Comparison of ENCODE assay signal across 25 mouse cellular contexts in genomic region chr6:3548959-3549358, GRCm38 (mm10). TPM values are rescaled to one million over a fixed set of nuclear protein-coding genes. Genes with fewer than 3 reads are reported as not detected.
DNase-seq lines count a peak whose midpoint lies in the region; ATAC-seq lines count a peak whose summit lies in the region.
"Had no signal": no experiment of that assay in that cellular context is flagged by ENCODE, and none has a peak within 500 bp of the region (broad histone marks: within the 10 kb centered on the region; RNA-seq: fewer than 3 reads in every experiment).

No protein-coding gene starts in this region.

- no peaks in the 10 kb centered on the region for H3K4me1 ChIP-seq in forebrain, embryonic 13.5 days
- no peaks in the 10 kb centered on the region for H3K4me1 ChIP-seq in forebrain, embryonic 11.5 days (replicated peaks; ENCODE audit: control insufficient read depth, insufficient read depth, low read length)
- H3K4me1 ChIP-seq in liver, embryonic 11.5 days (replicated peaks; ENCODE audit: control insufficient read depth, insufficient read depth, low read length) = no peaks in the 10 kb centered on the region
- peaks cover 7% of the 10 kb centered on the region; the same call in 1 of the 2 replicates for H3K4me1 ChIP-seq in liver, embryonic 12.5 days
- no peaks in the 10 kb centered on the region for H3K4me1 ChIP-seq in midbrain, embryonic 15.5 days
- H3K4me1 ChIP-seq in midbrain, embryonic 11.5 days (ENCODE audit: control insufficient read depth, insufficient read depth, low read length) = no peaks in the 10 kb centered on the region
- H3K4me1 ChIP-seq: embryonic facial prominence, embryonic 12.5 days; heart, embryonic 15.5 days; hindbrain, embryonic 13.5 days had no signal

- H3K4me3 ChIP-seq in forebrain, embryonic 13.5 days = no peak overlapping the region
- H3K4me3 ChIP-seq in forebrain, embryonic 11.5 days (ENCODE audit: low read depth, low read length) = no peak overlapping the region
- no peak overlapping the region for H3K4me3 ChIP-seq in liver, embryonic 11.5 days (ENCODE audit: low read depth, low read length)
- H3K4me3 ChIP-seq in liver, embryonic 12.5 days = no peak overlapping the region
- H3K4me3 ChIP-seq in midbrain, embryonic 15.5 days = no peak overlapping the region
- H3K4me3 ChIP-seq in midbrain, embryonic 11.5 days (ENCODE audit: low read depth, low read length) = no peak overlapping the region
- H3K4me3 ChIP-seq: embryonic facial prominence, embryonic 12.5 days; heart, embryonic 15.5 days; hindbrain, embryonic 13.5 days had no signal

- no peak for DNase-seq in forebrain, embryonic 11.5 days (ENCODE audit: low spot score)
- no peak for DNase-seq in liver, embryonic 11.5 days (ENCODE audit: low spot score)
- no peak for DNase-seq in midbrain, embryonic 11.5 days (ENCODE audit: low spot score, missing footprints)
- DNase-seq in right cerebral cortex, postnatal 36 days (ENCODE audit: low spot score in 2 of 2) = no peak
- DNase-seq in testis, postnatal 14 days (ENCODE audit: low spot score) = no peak
- DNase-seq: adrenal gland, adult 2 months; adrenal gland, postnatal 36 days; B cell, adult 2 months; cerebellum, adult 11-12 months; cerebellum, adult 9-10 months; cerebellum, postnatal 25 days; gastrocnemius, postnatal 36 days; heart, adult 11 months; heart, postnatal 14 days had no signal

- no peaks in the 10 kb centered on the region for H3K9me3 ChIP-seq in forebrain, embryonic 13.5 days (replicated peaks)
- no peaks in the 10 kb centered on the region for H3K9me3 ChIP-seq in forebrain, embryonic 11.5 days (ENCODE audit: control insufficient read depth, low read length)
- no peaks in the 10 kb centered on the region for H3K9me3 ChIP-seq in liver, embryonic 11.5 days (ENCODE audit: control insufficient read depth, low read length)
- H3K9me3 ChIP-seq in liver, embryonic 12.5 days (replicated peaks) = no peaks in the 10 kb centered on the region
- H3K9me3 ChIP-seq in midbrain, embryonic 15.5 days = no peaks in the 10 kb centered on the region
- H3K9me3 ChIP-seq in midbrain, embryonic 11.5 days (ENCODE audit: control insufficient read depth, low read length) = no peaks in the 10 kb centered on the region
- H3K9me3 ChIP-seq: embryonic facial prominence, embryonic 12.5 days; G1E; heart, embryonic 15.5 days; hindbrain, embryonic 13.5 days had no signal

- H3K4me2 ChIP-seq in forebrain, embryonic 13.5 days = no peak overlapping the region
- H3K4me2 ChIP-seq in forebrain, embryonic 11.5 days (ENCODE audit: low read depth, low read length, severe bottlenecking) = no peak overlapping the region
- no peak overlapping the region for H3K4me2 ChIP-seq in liver, embryonic 11.5 days
- no peak overlapping the region for H3K4me2 ChIP-seq in liver, embryonic 12.5 days
- no peak overlapping the region for H3K4me2 ChIP-seq in midbrain, embryonic 15.5 days
- no peak overlapping the region for H3K4me2 ChIP-seq in midbrain, embryonic 11.5 days
- H3K4me2 ChIP-seq: embryonic facial prominence, embryonic 12.5 days; heart, embryonic 11.5 days; heart, embryonic 15.5 days; hindbrain, embryonic 13.5 days had no signal

- H3K9ac ChIP-seq in forebrain, embryonic 13.5 days = no peak overlapping the region
- H3K9ac ChIP-seq in forebrain, embryonic 11.5 days (ENCODE audit: low read length) = no peak overlapping the region
- H3K9ac ChIP-seq in liver, embryonic 11.5 days (ENCODE audit: low read depth, low read length) = no peak overlapping the region
- no peak overlapping the region for H3K9ac ChIP-seq in liver, embryonic 12.5 days
- H3K9ac ChIP-seq in midbrain, embryonic 15.5 days = no peak overlapping the region
- H3K9ac ChIP-seq in midbrain, embryonic 11.5 days (ENCODE audit: low read length) = no peak overlapping the region
- H3K9ac ChIP-seq: embryonic facial prominence, embryonic 12.5 days; heart, embryonic 15.5 days; hindbrain, embryonic 13.5 days had no signal

- H3K27ac ChIP-seq in forebrain, embryonic 13.5 days = no peak overlapping the region
- H3K27ac ChIP-seq in forebrain, embryonic 11.5 days (ENCODE audit: low read depth, low read length) = no peak overlapping the region
- no peak overlapping the region for H3K27ac ChIP-seq in liver, embryonic 11.5 days (ENCODE audit: low read depth, low read length)
- H3K27ac ChIP-seq in liver, embryonic 12.5 days = no peak overlapping the region
- no peak overlapping the region for H3K27ac ChIP-seq in midbrain, embryonic 15.5 days
- H3K27ac ChIP-seq in midbrain, embryonic 11.5 days (ENCODE audit: low read depth, low read length) = no peak overlapping the region
- H3K27ac ChIP-seq: embryonic facial prominence, embryonic 12.5 days; heart, embryonic 15.5 days; hindbrain, embryonic 13.5 days; hindbrain, postnatal 0 days had no signal

- peaks cover 17% of the 10 kb centered on the region for H3K36me3 ChIP-seq in forebrain, embryonic 13.5 days (ENCODE audit: poor library complexity, severe bottlenecking)
- no peaks in the 10 kb centered on the region for H3K36me3 ChIP-seq in forebrain, embryonic 11.5 days (ENCODE audit: control insufficient read depth, insufficient read depth, low read length)
- H3K36me3 ChIP-seq in liver, embryonic 11.5 days (ENCODE audit: control insufficient read depth, insufficient read depth, low read length) = no peaks in the 10 kb centered on the region
- H3K36me3 ChIP-seq in liver, embryonic 12.5 days = peaks cover 18% of the 10 kb centered on the region
- H3K36me3 ChIP-seq in midbrain, embryonic 15.5 days (replicated peaks) = no peaks in the 10 kb centered on the region
- H3K36me3 ChIP-seq in midbrain, embryonic 11.5 days (ENCODE audit: control insufficient read depth, insufficient read depth, low read length) = no peaks in the 10 kb centered on the region; the same call in 1 of the 2 replicates
- H3K36me3 ChIP-seq: embryonic facial prominence, embryonic 12.5 days had no signal

- WGBS in forebrain, embryonic 13.5 days = 65% methylated on average over 3 of the region's 3 CpGs
- 73% methylated on average over 3 of the region's 3 CpGs for WGBS in forebrain, embryonic 11.5 days
- 79% methylated on average over 3 of the region's 3 CpGs for WGBS in liver, embryonic 11.5 days
- WGBS in liver, embryonic 12.5 days (ENCODE audit: insufficient replicate concordance) = 69% methylated on average over 3 of the region's 3 CpGs
- 65% methylated on average over 3 of the region's 3 CpGs for WGBS in midbrain, embryonic 15.5 days
- WGBS in midbrain, embryonic 11.5 days = 70% methylated on average over 3 of the region's 3 CpGs

- ATAC-seq in forebrain, embryonic 13.5 days = 0 out of 2 replicates have a peak, but pooled peaks have one; percentile 48
- ATAC-seq in forebrain, embryonic 11.5 days (replicated peaks; ENCODE audit: low FRiP score) = no peak
- 0 out of 2 replicates have a peak, but pooled peaks have one; percentile 15 for ATAC-seq in liver, embryonic 11.5 days (replicated peaks; ENCODE audit: low FRiP score)
- no peak for ATAC-seq in liver, embryonic 12.5 days
- peak; percentile 58; the same call in 1 of the 2 replicates for ATAC-seq in midbrain, embryonic 15.5 days (replicated peaks)
- ATAC-seq in midbrain, embryonic 11.5 days (ENCODE audit: low FRiP score) = no peak
- ATAC-seq: CD4-positive, CD25-positive, alpha-beta regulatory T cell, adult 4 months; hindbrain, postnatal 0 days; Patski had no signal

- no peaks in the 10 kb centered on the region for H3K27me3 ChIP-seq in forebrain, embryonic 13.5 days
- no peaks in the 10 kb centered on the region for H3K27me3 ChIP-seq in forebrain, embryonic 11.5 days (ENCODE audit: control insufficient read depth, insufficient read depth, low read length)
- no peaks in the 10 kb centered on the region for H3K27me3 ChIP-seq in liver, embryonic 11.5 days (replicated peaks; ENCODE audit: control insufficient read depth, insufficient read depth, low read length)
- no peaks in the 10 kb centered on the region for H3K27me3 ChIP-seq in liver, embryonic 12.5 days (replicated peaks)
- no peaks in the 10 kb centered on the region for H3K27me3 ChIP-seq in midbrain, embryonic 15.5 days (replicated peaks)
- H3K27me3 ChIP-seq in midbrain, embryonic 11.5 days (ENCODE audit: control insufficient read depth, insufficient read depth, low read length) = no peaks in the 10 kb centered on the region
- H3K27me3 ChIP-seq: embryonic facial prominence, embryonic 12.5 days; heart, embryonic 15.5 days; hindbrain, embryonic 13.5 days; Patski had no signal

RNA-seq across cellular contexts. Expression of gene Vps50, which starts 50.8 kb away (rescaled TPM):
- polyA plus RNA-seq in forebrain, embryonic 13.5 days (2015; fragmentation: Nextera tagmentation; extraction: Ambion mirVana) = 46.2 and 48.5 TPM in 2 replicates
- polyA plus RNA-seq in forebrain, embryonic 11.5 days (2014; fragmentation: Nextera tagmentation; extraction: Ambion mirVana) = 37.5 and 50.2 TPM in 2 replicates
- polyA plus RNA-seq in liver, embryonic 11.5 days (2014; fragmentation: Nextera tagmentation; extraction: Ambion mirVana) = 27.0 and 29.8 TPM in 2 replicates
- 17.3 and 17.6 TPM in 2 replicates for polyA plus RNA-seq in liver, embryonic 12.5 days (2016; fragmentation: Nextera tagmentation; extraction: Ambion mirVana)
- polyA plus RNA-seq in midbrain, embryonic 15.5 days (2015; fragmentation: Nextera tagmentation; extraction: Ambion mirVana) = 50.7 and 54.5 TPM in 2 replicates
- polyA plus RNA-seq in midbrain, embryonic 11.5 days (2014; fragmentation: Nextera tagmentation; extraction: Ambion mirVana) = 42.1 and 45.6 TPM in 2 replicates

RNA-seq across cellular contexts. Expression of gene Hepacam2, which starts 50.9 kb away (rescaled TPM):
- polyA plus RNA-seq in forebrain, embryonic 13.5 days (2015; fragmentation: Nextera tagmentation; extraction: Ambion mirVana) = 1.1 and 1.9 TPM in 2 replicates
- polyA plus RNA-seq in forebrain, embryonic 11.5 days (2014; fragmentation: Nextera tagmentation; extraction: Ambion mirVana) = 1.2 and 1.3 TPM in 2 replicates
- polyA plus RNA-seq in liver, embryonic 11.5 days (2014; fragmentation: Nextera tagmentation; extraction: Ambion mirVana) = 0.07 and 0.22 TPM in 2 replicates
- 0.05 TPM in 1 of 2 replicates, not detected in the other for polyA plus RNA-seq in liver, embryonic 12.5 days (2016; fragmentation: Nextera tagmentation; extraction: Ambion mirVana)
- polyA plus RNA-seq in midbrain, embryonic 15.5 days (2015; fragmentation: Nextera tagmentation; extraction: Ambion mirVana) = 2.1 and 2.4 TPM in 2 replicates
- 3.3 and 3.8 TPM in 2 replicates for polyA plus RNA-seq in midbrain, embryonic 11.5 days (2014; fragmentation: Nextera tagmentation; extraction: Ambion mirVana)
- polyA plus RNA-seq: G1E had no signal

Comparison
In these comparisons a context has a peak if more than half of its experiments do, and no peak if none do; other contexts are left out.
1. ATAC-seq: peak in forebrain, embryonic 13.5 days (single experiment), liver, embryonic 11.5 days (single experiment) and midbrain, embryonic 15.5 days (single experiment); none in forebrain, embryonic 11.5 days (single experiment), liver, embryonic 12.5 days (single experiment) and midbrain, embryonic 11.5 days (single experiment).